9 mouse cellular contexts compared by ENCODE assay signal in genomic region chr4:82613606-82614465, GRCm38 (mm10).
DNase-seq lines count a peak whose midpoint lies in the region; ATAC-seq lines count a peak whose summit lies in the region.
"Had no signal": no experiment of that assay in that cellular context is flagged by ENCODE, and none has a peak within 500 bp of the region (broad histone marks: within the 10 kb centered on the region; RNA-seq: fewer than 3 reads in every experiment).

No protein-coding gene starts in this region.

- 0 out of 2 replicates have a peak, but pooled peaks have one; percentile 59 for ATAC-seq in embryonic facial prominence, embryonic 11.5 days (replicated peaks; ENCODE audit: insufficient number of reproducible peaks, low FRiP score, low TSS enrichment, low read depth)
- ATAC-seq in hindbrain, embryonic 12.5 days (ENCODE audit: low FRiP score): peak; percentile 71
- peak; percentile 70 for ATAC-seq in neural tube, embryonic 13.5 days (ENCODE audit: low read depth)

- DNase-seq in adrenal gland, postnatal 14 days: peak; percentile 39
- DNase-seq in adrenal gland, postnatal 25 days: no peak
- DNase-seq in ZHBTc4 (ENCODE audit: low read depth, low spot score): peak; percentile 76
- peak; percentile 84 for DNase-seq in embryonic facial prominence, embryonic 11.5 days (ENCODE audit: low spot score)
- peak; percentile 34 for DNase-seq in limb, embryonic 10.5 days (ENCODE audit: low spot score)
- no peak for DNase-seq in spleen, postnatal 10 days (ENCODE audit: low spot score in 2 of 2)

- 41% methylated on average over 7 of the region's 7 CpGs for WGBS in embryonic facial prominence, embryonic 11.5 days
- 29% methylated on average over 7 of the region's 7 CpGs for WGBS in hindbrain, embryonic 12.5 days
- WGBS in limb, embryonic 10.5 days: 18% methylated on average over 7 of the region's 7 CpGs
- 9% methylated on average over 7 of the region's 7 CpGs for WGBS in neural tube, embryonic 13.5 days

- no peaks in the 10 kb centered on the region for H3K4me1 ChIP-seq in embryonic facial prominence, embryonic 11.5 days (ENCODE audit: control insufficient read depth, insufficient read depth, low read length)
- H3K4me1 ChIP-seq in hindbrain, embryonic 12.5 days: peaks cover 13% of the 10 kb centered on the region
- peaks cover 17% of the 10 kb centered on the region for H3K4me1 ChIP-seq in limb, embryonic 10.5 days
- peaks cover 23% of the 10 kb centered on the region for H3K4me1 ChIP-seq in neural tube, embryonic 13.5 days (replicated peaks)

- no peak overlapping the region for H3K4me3 ChIP-seq in embryonic facial prominence, embryonic 11.5 days (ENCODE audit: low read depth, low read length)
- no peak overlapping the region for H3K4me3 ChIP-seq in hindbrain, embryonic 12.5 days
- no peak overlapping the region for H3K4me3 ChIP-seq in limb, embryonic 10.5 days
- no peak overlapping the region for H3K4me3 ChIP-seq in neural tube, embryonic 13.5 days

- no peaks in the 10 kb centered on the region for H3K36me3 ChIP-seq in embryonic facial prominence, embryonic 11.5 days (replicated peaks; ENCODE audit: control insufficient read depth, insufficient read depth, low read depth, low read length)
- H3K36me3 ChIP-seq in hindbrain, embryonic 12.5 days: no peaks in the 10 kb centered on the region
- H3K36me3 ChIP-seq in limb, embryonic 10.5 days: no peaks in the 10 kb centered on the region
- H3K36me3 ChIP-seq in neural tube, embryonic 13.5 days: no peaks in the 10 kb centered on the region
- H3K36me3 ChIP-seq: G1E had no signal

- no peak overlapping the region for H3K27ac ChIP-seq in embryonic facial prominence, embryonic 11.5 days (replicated peaks; ENCODE audit: low read depth, low read length)
- peak overlapping the region; percentile 44; the same call in 1 of the 2 replicates for H3K27ac ChIP-seq in hindbrain, embryonic 12.5 days
- H3K27ac ChIP-seq in limb, embryonic 10.5 days: peak overlapping the region; percentile 66; the same call in 1 of the 2 replicates
- peak overlapping the region; percentile 72 for H3K27ac ChIP-seq in neural tube, embryonic 13.5 days (replicated peaks)

- no peaks in the 10 kb centered on the region for H3K27me3 ChIP-seq in embryonic facial prominence, embryonic 11.5 days (ENCODE audit: control insufficient read depth, insufficient read depth, low read length)
- H3K27me3 ChIP-seq in hindbrain, embryonic 12.5 days: no peaks in the 10 kb centered on the region
- H3K27me3 ChIP-seq in limb, embryonic 10.5 days (ENCODE audit: low read depth, poor library complexity, severe bottlenecking): 0 out of 2 replicates have a peak, but pooled peaks cover 3% of the 10 kb centered on the region
- H3K27me3 ChIP-seq in neural tube, embryonic 13.5 days: no peaks in the 10 kb centered on the region

- no peak overlapping the region for H3K9ac ChIP-seq in embryonic facial prominence, embryonic 11.5 days (replicated peaks; ENCODE audit: low read length)
- no peak overlapping the region; the same call in 1 of the 2 replicates for H3K9ac ChIP-seq in hindbrain, embryonic 12.5 days
- peak overlapping the region; percentile 55 for H3K9ac ChIP-seq in neural tube, embryonic 13.5 days

- no peak overlapping the region for H3K4me2 ChIP-seq in embryonic facial prominence, embryonic 11.5 days (ENCODE audit: low read depth, low read length)
- H3K4me2 ChIP-seq in hindbrain, embryonic 12.5 days (replicated peaks): peak overlapping the region; percentile 26; the same call in 1 of the 2 replicates
- peak overlapping the region; percentile 41 for H3K4me2 ChIP-seq in neural tube, embryonic 13.5 days

- no peaks in the 10 kb centered on the region for H3K9me3 ChIP-seq in embryonic facial prominence, embryonic 11.5 days (replicated peaks; ENCODE audit: control insufficient read depth, low read length)
- no peaks in the 10 kb centered on the region for H3K9me3 ChIP-seq in hindbrain, embryonic 12.5 days (replicated peaks)
- no peaks in the 10 kb centered on the region for H3K9me3 ChIP-seq in limb, embryonic 10.5 days (replicated peaks)
- H3K9me3 ChIP-seq in neural tube, embryonic 13.5 days: no peaks in the 10 kb centered on the region

Comparison
In these comparisons a context has a peak if more than half of its experiments do, and no peak if none do; other contexts are left out.
1. DNase-seq: peak in adrenal gland, postnatal 14 days (single experiment), ZHBTc4 (single experiment), embryonic facial prominence, embryonic 11.5 days (single experiment) and limb, embryonic 10.5 days (single experiment); none in adrenal gland, postnatal 25 days (single experiment) and spleen, postnatal 10 days (0 of 2).
2. Peak in every context shown above with its lines, with median percentiles within 50 percentile points of each other: ATAC-seq.